Mouse (Mus musculus): ENCODE results near the gene Lhx6.

Lhx6 gene

GRCm38 (mm10) chr2:36035413-36036081 is 69.7 kb downstream of the Lhx6 start:
- in situ Hi-C loops (cut with MseI, MboI): no loop called here

GRCm38 (mm10) chr2:36034898-36035297 is 70.3 kb downstream of the Lhx6 start:
- in situ Hi-C loops (cut with MseI, MboI): no loop called here

DNA sequence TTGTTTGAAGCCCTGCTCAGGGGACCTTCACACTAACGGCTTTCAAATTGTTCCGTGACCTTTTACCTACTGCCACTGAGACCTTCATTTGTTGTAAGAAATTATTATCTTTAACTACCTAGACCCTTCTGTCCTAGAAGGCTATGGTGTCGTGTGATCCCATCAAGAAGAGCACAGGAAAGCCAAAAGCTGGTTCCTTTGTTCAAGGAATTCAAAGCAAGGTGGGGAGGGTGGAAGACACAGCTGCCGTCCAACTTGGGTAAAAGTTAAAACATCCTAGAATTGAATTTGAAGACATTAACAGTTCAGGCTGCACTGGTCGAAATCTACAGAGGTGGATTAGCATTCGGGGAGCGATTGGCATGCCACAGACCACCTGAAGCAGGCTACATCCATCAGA is 71.2 kb downstream of the Lhx6 start:
- in situ Hi-C loops (cut with MseI, MboI): no loop called here

GRCm38 (mm10) chr2:36032884-36033283 is 72.3 kb downstream of the Lhx6 start:
- in situ Hi-C loops (cut with MseI, MboI): no loop called here

Data from mouse trophoblast stem cell (cell line).